Mouse (Mus musculus) stomach, postnatal 0 days (tissue): ENCODE measurements around the gene Chst3. TPM values are rescaled to one million over a fixed set of nuclear protein-coding genes. Genes with fewer than 3 reads are reported as not detected.
"Not testable (repeated sequence)": the region's sequence is repeated elsewhere in the genome, so short reads cannot be mapped to it uniquely, and the experiment has no call there.

Experiments used
- ATAC-seq: fragments of 200-750 bp; cut with Nextera tagmentation; 2 replicates; pipeline ENCODE4 v1.8.0; 2017; ENCODE audit not compliant: low FRiP score, low TSS enrichment
- DNase-seq: peaks from one replicate; pipeline ENCODE4 v3.0.0-alpha.2; 2016; ENCODE audit warnings: low spot score
- H3K27ac ChIP-seq: fragments of 300-500 bp; sonication (generic); replicated peaks from 2 replicates; pipeline ENCODE4 v1.5.1; 2014; ENCODE audit warnings: mild to moderate bottlenecking, control low read depth
- H3K27me3 ChIP-seq: fragments of 300-500 bp; sonication (generic); 2 replicates; pipeline ENCODE4 v1.6.1; 2014; ENCODE audit warnings: low read length; ENCODE audit not compliant: control insufficient read depth, insufficient read depth
- H3K36me3 ChIP-seq: fragments of 300-500 bp; sonication (generic); 2 replicates; pipeline ENCODE4 v1.6.1; 2014; ENCODE audit warnings: low read length, mixed read lengths; ENCODE audit not compliant: control insufficient read depth, insufficient read depth
- H3K4me1 ChIP-seq: fragments of 300-500 bp; sonication (generic); replicated peaks from 2 replicates; pipeline ENCODE4 v1.6.1; 2014; ENCODE audit warnings: antibody characterized with exemption; ENCODE audit not compliant: control insufficient read depth, insufficient read depth
- H3K4me2 ChIP-seq: fragments of 300-500 bp; sonication (generic); replicated peaks from 2 replicates; pipeline ENCODE4 v1.6.1; 2014; ENCODE audit warnings: low read depth, mild to moderate bottlenecking, control low read depth, moderate library complexity
- H3K4me3 ChIP-seq: fragments of 300-500 bp; sonication (generic); 2 replicates; pipeline ENCODE4 v1.5.1; 2014; ENCODE audit warnings: low read depth, low read length, control low read depth
- H3K9ac ChIP-seq: fragments of 300-500 bp; sonication (generic); 2 replicates; pipeline ENCODE4 v1.6.1; 2014; ENCODE audit warnings: mild to moderate bottlenecking, low read length, control low read depth, mixed read lengths
- H3K9me3 ChIP-seq: fragments of 300-500 bp; sonication (generic); 2 replicates; pipeline ENCODE4 v1.6.1; 2016; ENCODE audit warnings: low read length; ENCODE audit not compliant: control insufficient read depth
- CTCF ChIP-seq: IDR thresholded peaks from 2 replicates; pipeline ENCODE4 v1.5.1; 2016; ENCODE audit warnings: antibody characterized with exemption, low read depth, mild to moderate bottlenecking, moderate library complexity
- EP300 ChIP-seq: optimal IDR thresholded peaks from 2 replicates; pipeline ENCODE3; 2016; ENCODE audit warnings: antibody characterized with exemption
- WGBS: fragments of 180-500 bp; shearing (Covaris S2); extraction: QIAGEN DNeasy Blood & Tissue Kit; methylation state at CpG from one replicate; pipeline ENCODE4 v1.1.7; 2014; 5-methylcytosine and 5-hydroxymethylcytosine counted together
- polyA plus RNA-seq: library from polyadenylated mRNA; unstranded; fragments of >200 nt; fragmentation: Nextera tagmentation; extraction: Ambion mirVana; gene quantifications from 2 replicates; pipeline ENCODE4 v1.2.1, GENCODE M21; 2015

Gene Chst3
- polyA plus RNA-seq, 1 experiment from 2014 or later = 1.1 TPM

DNA sequence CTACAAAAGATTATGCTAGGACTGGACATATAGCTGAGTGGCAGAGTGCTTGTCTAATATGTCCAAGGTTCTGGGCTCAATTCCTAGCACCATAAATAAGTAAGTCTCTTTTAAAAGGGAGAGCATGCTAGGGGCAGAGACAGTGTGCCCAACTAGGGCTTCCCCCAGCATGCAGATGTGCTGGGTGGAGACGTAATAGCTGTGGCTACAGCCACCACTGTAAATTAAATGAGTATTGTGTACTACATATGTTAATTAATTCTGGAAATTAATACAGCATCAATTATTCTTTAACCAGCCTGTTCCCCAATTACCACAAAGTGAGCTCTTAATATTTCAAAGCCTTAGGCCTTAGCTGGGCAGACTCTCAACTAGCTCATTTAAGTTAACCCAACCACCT, 54.2 kb downstream of the Chst3 start:
- Histone ChIP-seq H3K9ac (no peak overlapping the region), H3K27me3 (no peaks in the 10 kb centered on the region), H3K9me3 (no peaks in the 10 kb centered on the region), H3K36me3 (no peaks in the 10 kb centered on the region), H3K27ac (no peak overlapping the region), H3K4me1 (no peaks in the 10 kb centered on the region), H3K4me3 (no peak overlapping the region), H3K4me2 (no peak overlapping the region)
- ATAC-seq (no peak), DNase-seq (no peak)
- WGBS = 90% methylated on average over 1 of the region's 1 CpGs
- TF ChIP-seq CTCF = no peak
- no peak for TF ChIP-seq EP300

DNA sequence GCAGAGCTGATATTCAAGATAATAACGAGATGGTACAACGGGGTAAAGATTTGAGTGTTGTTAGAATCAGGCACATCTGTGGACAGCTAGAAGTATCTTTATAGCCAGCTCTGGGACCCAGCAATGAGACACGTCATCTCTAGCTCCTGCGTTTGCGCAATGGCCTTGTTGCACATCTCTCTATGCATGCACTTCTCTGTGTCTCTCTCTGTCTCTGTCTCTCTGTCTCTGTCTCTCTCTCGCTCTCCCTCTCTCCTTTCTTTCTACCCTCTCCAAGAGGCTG, 56.1 kb downstream of the Chst3 start:
- no peak for DNase-seq
- H3K27me3 ChIP-seq = no peaks in the 10 kb centered on the region
- ATAC-seq = no peak
- H3K4me1 ChIP-seq = no peaks in the 10 kb centered on the region
- no peak for TF ChIP-seq CTCF
- TF ChIP-seq EP300 = no peak
- no peak overlapping the region for H3K4me3 ChIP-seq
- WGBS = 93% methylated on average over 6 of the region's 6 CpGs
- no peak overlapping the region for H3K9ac ChIP-seq
- H3K27ac ChIP-seq = no peak overlapping the region
- no peaks in the 10 kb centered on the region for H3K36me3 ChIP-seq
- no peaks in the 10 kb centered on the region for H3K9me3 ChIP-seq
- no peak overlapping the region for H3K4me2 ChIP-seq

DNA sequence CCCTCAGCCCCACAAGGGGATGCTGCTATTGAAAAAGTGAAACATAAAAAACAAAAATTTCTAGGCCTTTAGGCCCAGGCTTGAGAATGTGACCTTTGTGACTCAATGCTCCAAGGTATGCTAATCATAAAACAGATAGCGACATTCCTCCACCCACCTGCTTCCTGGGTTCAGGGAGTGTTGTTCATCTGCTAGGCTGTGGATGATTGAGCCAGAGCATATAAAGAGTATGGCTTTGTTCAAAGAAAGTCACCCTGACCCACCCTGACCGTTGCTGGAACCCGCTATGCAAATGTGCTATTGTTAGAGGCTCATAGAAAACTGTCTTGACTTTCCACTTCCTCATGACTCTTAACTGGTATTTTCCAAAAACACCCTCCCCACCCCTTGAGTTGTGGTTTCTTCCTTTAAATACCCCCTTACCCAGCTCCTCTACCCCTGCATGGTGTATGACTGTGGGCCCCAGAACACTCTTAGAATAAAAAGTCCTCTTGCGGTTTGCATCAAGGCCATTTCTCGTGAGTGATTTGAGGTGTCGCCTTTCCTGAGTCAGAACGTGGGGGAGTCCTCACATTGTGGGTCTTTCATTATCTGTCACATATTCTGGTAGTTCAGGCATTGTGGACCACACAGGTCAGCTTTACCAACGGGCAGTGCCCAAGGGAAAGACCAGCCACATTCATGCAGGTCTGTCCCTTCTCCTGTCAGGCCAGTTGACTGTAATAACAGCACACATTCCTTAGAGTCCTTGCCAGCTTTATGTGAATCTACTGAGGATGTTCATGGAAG, 56.7 kb downstream of the Chst3 start:
- WGBS = 82% methylated on average over 8 of the region's 8 CpGs
- ATAC-seq, DNase-seq, H3K27ac ChIP-seq, H3K4me1 ChIP-seq, H3K36me3 ChIP-seq, H3K9ac ChIP-seq, H3K4me2 ChIP-seq, H3K4me3 ChIP-seq, H3K27me3 ChIP-seq, H3K9me3 ChIP-seq: not testable (repeated sequence)

GRCm38 (mm10) chr10:60161397-60161796, 57.7 kb downstream of the Chst3 start:
- not testable (repeated sequence) for ATAC-seq, H3K9ac ChIP-seq, H3K36me3 ChIP-seq

GRCm38 (mm10) chr10:60158144-60158543, 60.9 kb downstream of the Chst3 start:
- DNase-seq (no peak), ATAC-seq (no peak; the same call in 1 of the 2 replicates)
- WGBS = 85% methylated on average over 3 of the region's 3 CpGs
- H3K4me1 ChIP-seq = no peaks in the 10 kb centered on the region
- no peak overlapping the region for H3K4me2 ChIP-seq
- H3K4me3 ChIP-seq = no peak overlapping the region
- H3K36me3 ChIP-seq = no peaks in the 10 kb centered on the region
- H3K9ac ChIP-seq = no peak overlapping the region
- H3K27ac ChIP-seq = no peak overlapping the region
- no peaks in the 10 kb centered on the region for H3K9me3 ChIP-seq
- H3K27me3 ChIP-seq = no peaks in the 10 kb centered on the region
- no peak for TF ChIP-seq EP300
- TF ChIP-seq CTCF = no peak

More at GRCm38 (mm10) chr10:60161397-60161796, 57.7 kb downstream of the Chst3 start:
- H3K4me2 ChIP-seq, H3K27ac ChIP-seq, H3K9me3 ChIP-seq, H3K4me3 ChIP-seq, DNase-seq, H3K27me3 ChIP-seq, H3K4me1 ChIP-seq: not testable (repeated sequence)
- WGBS = 61% methylated on average over 3 of the region's 3 CpGs

GRCm38 (mm10) chr10:60156016-60156415, 63.0 kb downstream of the Chst3 start:
- DNase-seq (no peak), ATAC-seq (no peak)
- H3K27me3 ChIP-seq = no peaks in the 10 kb centered on the region
- no peak overlapping the region for H3K4me2 ChIP-seq
- H3K9ac ChIP-seq = no peak overlapping the region
- no peaks in the 10 kb centered on the region for H3K9me3 ChIP-seq
- TF ChIP-seq CTCF (no peak), EP300 (no peak)
- H3K36me3 ChIP-seq = no peaks in the 10 kb centered on the region
- H3K4me1 ChIP-seq = no peaks in the 10 kb centered on the region
- no peak overlapping the region for H3K4me3 ChIP-seq
- H3K27ac ChIP-seq = no peak overlapping the region
